8 mouse cellular contexts compared by ENCODE assay signal in genomic region chr1:129624519-129624918, GRCm38 (mm10).
"Had no signal": no experiment of that assay in that cellular context is flagged by ENCODE, and none has a peak within 500 bp of the region (broad histone marks: within the 10 kb centered on the region; RNA-seq: fewer than 3 reads in every experiment).

No protein-coding gene starts in this region.

- DNase-seq: kidney, adult 11 months; kidney, adult 9 months; kidney, postnatal 4 days; left cerebral cortex, postnatal 4 days; lung, adult 18-20 months; midbrain, embryonic 14.5 days; right cerebral cortex, postnatal 4 days; thymus, adult 2 months had no signal
